Mouse (Mus musculus) erythroblast, embryonic 14.5 days (primary cell): ENCODE data around the gene Wdr66.

Experiments
- GATA1 ChIP-seq: IDR thresholded peaks from 2 replicates; pipeline ENCODE4 v1.6.1; 2012; ENCODE audit warnings: low read length, inconsistent platforms, mixed read lengths
- TAL1 ChIP-seq: IDR thresholded peaks from 3 replicates; pipeline ENCODE4 v1.6.1; 2012; ENCODE audit warnings: low read length, inconsistent platforms, mixed read lengths

- TF ChIP-seq GATA1: no peak
- no peak for TF ChIP-seq TAL1
Measured at GRCm38 (mm10) chr5:123251834-123252233, at the start of gene Wdr66.
